Mouse (Mus musculus) midbrain, postnatal 0 days (tissue): Measurements from ENCODE around the gene Hck. TPM values are rescaled to one million over a fixed set of nuclear protein-coding genes. Genes with fewer than 3 reads are reported as not detected.

Experiments
- ATAC-seq: fragments of 200-750 bp; cut with Nextera tagmentation; 2 replicates; pipeline ENCODE4 v1.8.0; 2017; ENCODE audit warnings: moderate number of reproducible peaks, mild to moderate bottlenecking, moderate TSS enrichment, moderate library complexity; ENCODE audit not compliant: low FRiP score
- DNase-seq: peaks from one replicate; pipeline ENCODE4 v3.0.0-alpha.2; 2015; ENCODE audit warnings: low spot score
- H3K27ac ChIP-seq: fragments of 300-500 bp; sonication (generic); 2 replicates; pipeline ENCODE4 v1.5.1; 2014; ENCODE audit warnings: low read depth, mild to moderate bottlenecking, low read length, mixed read lengths
- H3K27me3 ChIP-seq: fragments of 300-500 bp; sonication (generic); 2 replicates; pipeline ENCODE4 v1.6.1; 2014; ENCODE audit warnings: low read length, control low read depth, mixed read lengths; ENCODE audit not compliant: insufficient read depth
- H3K36me3 ChIP-seq: fragments of 300-500 bp; sonication (generic); 2 replicates; pipeline ENCODE4 v1.6.1; 2014; ENCODE audit warnings: low read length, control low read depth, mixed read lengths; ENCODE audit not compliant: insufficient read depth
- H3K4me1 ChIP-seq: fragments of 300-500 bp; sonication (generic); 2 replicates; pipeline ENCODE4 v1.6.1; 2014; ENCODE audit warnings: mild to moderate bottlenecking, control low read depth, antibody characterized with exemption, low read length, mixed read lengths; ENCODE audit not compliant: insufficient read depth
- H3K4me2 ChIP-seq: fragments of 300-500 bp; sonication (generic); 2 replicates; pipeline ENCODE4 v1.6.1; 2014; ENCODE audit warnings: low read depth, mild to moderate bottlenecking, low read length, mixed read lengths; ENCODE audit not compliant: poor library complexity, severe bottlenecking
- H3K4me3 ChIP-seq: fragments of 300-500 bp; sonication (generic); 2 replicates; pipeline ENCODE4 v1.5.1; 2014; ENCODE audit warnings: low read depth, mild to moderate bottlenecking, low read length, moderate library complexity
- H3K9ac ChIP-seq: fragments of 300-500 bp; sonication (generic); replicated peaks from 2 replicates; pipeline ENCODE4 v1.6.1; 2014; ENCODE audit warnings: mild to moderate bottlenecking, low read length, moderate library complexity, mixed read lengths; ENCODE audit not compliant: poor library complexity, severe bottlenecking
- H3K9me3 ChIP-seq: fragments of 300-500 bp; sonication (generic); 2 replicates; pipeline ENCODE4 v1.6.1; 2016; ENCODE audit warnings: low read length, control low read depth
- CTCF ChIP-seq: IDR thresholded peaks from 2 replicates; pipeline ENCODE4 v1.5.1; 2016; ENCODE audit warnings: antibody characterized with exemption, mild to moderate bottlenecking
- WGBS: fragments of 180-500 bp; shearing (Covaris S2); extraction: QIAGEN DNeasy Blood & Tissue Kit; methylation state at CpG from one replicate; pipeline ENCODE4 v1.1.7; 2014; 5-methylcytosine and 5-hydroxymethylcytosine counted together
- polyA plus RNA-seq: library from polyadenylated mRNA; unstranded; fragments of >200 nt; fragmentation: Nextera tagmentation; extraction: Ambion mirVana; gene quantifications from 2 replicates; pipeline ENCODE4 v1.2.1, GENCODE M21; 2015
- total RNA-seq: library from RNA; depleted of rRNA; stranded (reverse); fragments of >200 nt; gene quantifications from 2 replicates; pipeline ENCODE4 v1.2.3, GENCODE M21; 2014

The Hck gene
- total and polyA plus RNA-seq, 2 experiments from 2014 or later: 8.7 to 11.7 TPM

DNA sequence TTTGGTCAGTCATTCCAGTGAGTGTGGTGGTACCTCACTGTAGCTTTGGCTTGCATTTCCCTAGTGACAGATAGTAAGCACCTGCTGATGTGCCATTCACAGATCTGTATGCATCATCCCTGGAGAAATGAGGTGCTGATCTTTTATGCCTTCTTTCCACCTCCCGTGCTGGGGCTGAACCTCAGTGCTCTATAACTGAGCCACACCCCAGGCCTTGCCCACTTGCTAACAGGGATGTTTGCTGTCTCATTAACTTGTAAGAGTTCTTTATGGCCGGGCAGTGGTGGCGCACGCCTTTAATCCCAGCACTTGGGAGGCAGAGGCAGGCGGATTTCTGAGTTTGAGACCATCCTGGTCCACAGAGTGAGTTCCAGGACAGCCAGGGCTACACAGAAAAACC, 63.7 kb downstream of the Hck start:
- Histone ChIP-seq H3K36me3 (no peaks in the 10 kb centered on the region), H3K9me3 (no peaks in the 10 kb centered on the region), H3K4me1 (no peaks in the 10 kb centered on the region), H3K4me3 (no peak overlapping the region), H3K9ac (no peak overlapping the region), H3K4me2 (no peak overlapping the region), H3K27ac (no peak overlapping the region), H3K27me3 (no peaks in the 10 kb centered on the region)
- WGBS: 94% methylated on average over 5 of the region's 5 CpGs
- no peak for DNase-seq
- no peak for ATAC-seq
- no peak for TF ChIP-seq CTCF

DNA sequence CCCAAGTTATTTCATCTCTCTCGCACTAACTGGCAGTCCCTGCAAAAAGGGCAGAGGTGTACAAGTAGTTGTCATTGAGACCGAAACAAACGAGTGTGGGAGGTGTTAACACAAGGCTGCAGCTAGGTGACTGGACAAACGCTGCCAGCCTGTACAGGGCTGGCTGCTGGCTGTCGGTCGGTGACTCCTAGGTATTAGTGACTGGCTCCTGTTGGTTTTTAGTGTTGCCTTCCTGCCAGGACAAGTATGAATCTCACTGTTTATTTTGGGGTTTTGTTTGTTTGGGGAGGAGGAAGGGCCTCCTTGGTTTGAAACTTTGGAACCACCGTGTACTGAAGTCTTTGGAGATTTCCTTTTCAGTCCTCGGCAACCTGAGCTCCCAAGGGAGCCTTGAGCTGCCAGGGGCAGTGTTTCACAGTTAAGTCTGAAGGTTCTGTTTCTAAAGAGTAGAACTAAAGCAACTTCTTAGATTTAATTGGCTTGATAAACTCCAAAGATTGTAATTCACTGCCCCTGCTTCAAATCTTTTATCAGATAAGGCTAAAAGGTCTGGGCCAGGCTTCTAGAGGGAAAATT, 67.8 kb downstream of the Hck start:
- no peaks in the 10 kb centered on the region for H3K4me1 ChIP-seq
- H3K9ac ChIP-seq: no peak overlapping the region
- no peak overlapping the region for H3K27ac ChIP-seq
- no peak overlapping the region for H3K4me2 ChIP-seq
- no peaks in the 10 kb centered on the region for H3K9me3 ChIP-seq
- 75% methylated on average over 8 of the region's 8 CpGs for WGBS
- ATAC-seq (no peak), DNase-seq (no peak)
- H3K27me3 ChIP-seq: no peaks in the 10 kb centered on the region
- TF ChIP-seq CTCF: no peak
- peaks cover 16% of the 10 kb centered on the region; the same call in 1 of the 2 replicates for H3K36me3 ChIP-seq
- H3K4me3 ChIP-seq: no peak overlapping the region

DNA sequence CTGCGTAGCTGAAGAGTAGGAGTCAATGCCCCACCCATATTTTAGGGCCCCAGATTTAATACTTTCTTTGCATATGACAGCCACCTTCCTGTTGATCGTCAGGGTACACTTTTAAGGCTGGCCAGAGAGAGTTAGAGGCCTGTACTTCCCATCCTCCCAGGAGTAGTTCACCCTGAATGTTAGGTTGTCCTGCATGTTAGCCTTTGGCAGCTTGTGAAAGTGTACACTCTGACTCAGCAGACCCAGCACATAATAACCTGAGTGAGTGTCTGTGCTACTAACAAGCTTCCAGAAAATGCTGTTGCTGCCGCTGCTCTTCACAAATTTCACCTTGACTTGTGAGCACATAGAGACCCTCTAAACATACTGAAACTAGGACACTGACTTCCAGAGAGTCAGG, 68.9 kb downstream of the Hck start:
- no peak for DNase-seq

DNA sequence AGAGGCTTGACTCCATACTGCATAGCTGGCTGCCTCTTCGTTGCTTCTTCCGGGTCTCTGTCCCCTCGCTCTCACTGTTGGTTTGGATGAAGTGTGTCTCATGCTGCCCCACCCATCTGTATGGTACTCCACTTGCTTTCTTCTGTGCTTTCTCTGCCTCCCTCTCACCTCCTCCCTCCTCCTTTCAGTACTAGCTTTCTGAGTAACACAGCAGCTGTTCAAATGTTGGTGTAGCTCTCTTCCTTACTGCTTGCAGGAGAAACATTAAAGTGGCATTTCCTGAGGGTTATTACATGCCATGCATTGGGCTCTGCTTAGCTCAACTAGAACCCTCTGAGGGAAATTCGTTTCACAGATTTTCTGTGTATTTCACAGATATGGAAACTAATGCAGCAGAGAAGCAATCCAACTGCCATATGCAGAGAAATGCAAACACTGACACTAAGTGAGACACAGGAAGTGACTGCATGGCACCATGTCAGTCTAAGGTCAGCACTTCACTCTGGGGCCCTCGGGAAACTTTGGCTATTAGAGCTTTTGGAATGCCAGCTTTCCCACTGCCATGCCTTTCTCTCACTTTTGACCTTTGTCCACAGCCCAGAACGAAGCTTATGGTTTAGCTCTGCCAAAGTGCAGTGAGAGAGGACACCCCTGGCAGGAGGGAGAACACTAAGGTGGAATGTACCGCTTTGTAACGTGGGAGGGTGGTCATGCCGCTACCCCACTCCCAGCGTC, 71.0 kb downstream of the Hck start:
- H3K4me3 ChIP-seq: no peak overlapping the region
- peaks cover 36% of the 10 kb centered on the region for H3K36me3 ChIP-seq
- DNase-seq (no peak), ATAC-seq (no peak)
- 87% methylated on average over 10 of the region's 10 CpGs for WGBS
- H3K27ac ChIP-seq: no peak overlapping the region
- no peak overlapping the region for H3K9ac ChIP-seq
- TF ChIP-seq CTCF: no peak
- H3K4me2 ChIP-seq: no peak overlapping the region
- H3K27me3 ChIP-seq: no peaks in the 10 kb centered on the region
- H3K4me1 ChIP-seq: no peaks in the 10 kb centered on the region
- no peaks in the 10 kb centered on the region for H3K9me3 ChIP-seq

More for the DNA sequence above, 68.9 kb downstream of the Hck start:
- ATAC-seq: no peak
- Histone ChIP-seq H3K9me3 (no peaks in the 10 kb centered on the region), H3K4me2 (no peak overlapping the region), H3K4me3 (no peak overlapping the region), H3K27ac (no peak overlapping the region), H3K27me3 (no peaks in the 10 kb centered on the region), H3K36me3 (peaks cover 18% of the 10 kb centered on the region), H3K9ac (no peak overlapping the region), H3K4me1 (no peaks in the 10 kb centered on the region)
- TF ChIP-seq CTCF: no peak
- 93% methylated on average over 3 of the region's 3 CpGs for WGBS

DNA sequence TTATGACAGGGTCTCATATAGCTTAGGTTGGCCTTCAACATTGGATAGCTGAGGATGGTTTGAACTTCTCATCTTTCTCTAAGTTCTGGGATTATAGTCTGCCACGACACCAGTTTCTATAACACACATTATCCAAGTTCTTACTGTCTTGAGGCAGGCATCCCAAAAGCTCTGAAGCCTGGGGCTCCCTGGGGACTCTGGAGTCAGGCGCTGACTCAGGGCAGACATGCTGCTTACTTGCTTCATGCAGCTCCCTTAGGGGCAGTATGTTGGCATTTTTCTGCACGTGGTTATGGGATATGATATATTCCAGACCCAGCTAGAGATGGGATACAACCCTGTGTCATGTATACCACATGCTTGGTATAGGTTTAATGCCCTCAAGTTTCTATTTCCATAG, 71.7 kb downstream of the Hck start:
- DNase-seq (no peak), ATAC-seq (no peak)
- Histone ChIP-seq H3K36me3 (peaks cover 42% of the 10 kb centered on the region), H3K4me1 (no peaks in the 10 kb centered on the region), H3K9me3 (no peaks in the 10 kb centered on the region), H3K27ac (no peak overlapping the region), H3K4me3 (no peak overlapping the region), H3K9ac (no peak overlapping the region), H3K27me3 (no peaks in the 10 kb centered on the region), H3K4me2 (no peak overlapping the region)
- WGBS: 83% methylated on average over 3 of the region's 3 CpGs
- TF ChIP-seq CTCF: no peak

DNA sequence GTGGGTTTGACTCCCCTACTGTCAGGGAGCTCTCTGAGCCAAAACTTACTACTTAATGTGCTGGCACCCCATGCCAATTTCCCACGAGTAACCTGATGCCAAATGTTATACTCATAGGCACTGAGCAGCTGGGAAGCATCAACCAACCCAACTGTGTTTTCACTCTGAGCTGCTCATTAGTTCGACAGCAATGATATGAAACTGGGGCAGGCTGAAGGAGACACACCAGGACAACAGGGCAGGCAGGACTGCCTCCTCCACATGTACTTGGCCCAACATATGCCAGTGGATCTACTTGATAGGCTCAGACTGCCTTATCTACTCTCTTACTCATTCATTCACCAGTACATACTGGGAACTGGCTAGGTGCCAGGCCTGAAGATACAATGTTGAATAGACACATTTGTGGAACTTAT, 77.9 kb downstream of the Hck start:
- no peak overlapping the region for H3K27ac ChIP-seq
- DNase-seq: peak; percentile 28
- H3K4me2 ChIP-seq: no peak overlapping the region
- WGBS: 76% methylated on average over 2 of the region's 2 CpGs
- H3K27me3 ChIP-seq: no peaks in the 10 kb centered on the region
- no peak overlapping the region for H3K4me3 ChIP-seq
- no peaks in the 10 kb centered on the region for H3K4me1 ChIP-seq
- H3K9ac ChIP-seq: no peak overlapping the region
- peaks cover 82% of the 10 kb centered on the region for H3K36me3 ChIP-seq
- no peak for TF ChIP-seq CTCF
- H3K9me3 ChIP-seq: no peaks in the 10 kb centered on the region
- ATAC-seq: no peak
